Mouse (Mus musculus): ENCODE results near the gene Atg9b. TPM values are rescaled to one million over a fixed set of nuclear protein-coding genes. Genes with fewer than 3 reads are reported as not detected.

Gene Atg9b
- polyA plus RNA-seq, 1 experiment from 2014 or later, result 1.4 TPM

GRCm38 (mm10) chr5:24423129-24424003 is 31.4 kb upstream of the Atg9b start, which contains the start of the genes Cdk5 and Slc4a2:
TSS of gene Cdk5 (minus strand) at chr5:24423530.
TSS of gene Slc4a2 (plus strand) at chr5:24423837.
- Histone ChIP-seq H3K4me3 (peak within 1 kb of the TSS; percentile 81), H3K9ac (peak within 1 kb of the TSS; percentile 91), H3K4me1 (peaks cover 44% of the 10 kb centered on the region), H3K36me3 (peaks cover 37% of the 10 kb centered on the region), H3K9me3 (no peaks in the 10 kb centered on the region), H3K4me2 (peak within 1 kb of the TSS; percentile 96), H3K27ac (replicated peaks) (peak within 1 kb of the TSS; percentile 97), H3K27me3 (replicated peaks) (no peaks in the 10 kb centered on the region)
- under 1% methylated on average over 46 of the region's 46 CpGs for WGBS
- peak; percentile 89 for ATAC-seq (ENCODE audit: extremely low read depth, insufficient number of reproducible peaks, low FRiP score, low TSS enrichment)

GRCm38 (mm10) chr5:24420381-24420780 is 28.4 kb upstream of the Atg9b start:
- Histone ChIP-seq H3K4me2 (no peak overlapping the region), H3K9me3 (no peaks in the 10 kb centered on the region), H3K4me1 (peaks cover 24% of the 10 kb centered on the region), H3K9ac (no peak overlapping the region), H3K4me3 (no peak overlapping the region), H3K27ac (replicated peaks) (no peak overlapping the region), H3K36me3 (peaks cover 37% of the 10 kb centered on the region), H3K27me3 (replicated peaks) (0 out of 2 replicates have a peak, but pooled peaks cover under 1% of the 10 kb centered on the region)
- ATAC-seq (ENCODE audit: extremely low read depth, insufficient number of reproducible peaks, low FRiP score, low TSS enrichment), result no peak
- 81% methylated on average over 9 of the region's 9 CpGs for WGBS

DNA sequence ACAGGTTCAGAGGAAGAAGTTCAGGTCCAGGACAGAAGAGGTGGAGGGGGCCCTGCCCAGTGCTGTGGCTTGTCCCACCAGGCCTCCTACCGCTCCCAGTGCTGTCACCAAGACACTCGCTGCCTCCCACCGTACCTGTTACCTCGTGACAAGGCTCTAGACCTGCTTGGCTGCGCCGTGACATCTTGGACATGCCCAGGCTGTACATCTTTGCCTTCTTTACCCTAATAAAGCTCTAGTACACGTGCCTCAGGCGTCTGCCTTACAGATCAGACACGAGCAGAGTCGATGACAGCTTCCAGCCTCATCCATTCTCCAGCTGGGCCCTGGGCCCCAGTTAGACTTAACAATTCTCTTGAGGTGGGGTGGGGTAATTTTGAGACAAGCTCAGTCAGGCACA is 25.6 kb upstream of the Atg9b start:
- Histone ChIP-seq H3K9ac (no peak overlapping the region), H3K4me3 (no peak overlapping the region), H3K4me2 (no peak overlapping the region), H3K27me3 (replicated peaks) (peaks cover 18% of the 10 kb centered on the region), H3K4me1 (peaks cover 14% of the 10 kb centered on the region), H3K27ac (replicated peaks) (no peak overlapping the region), H3K36me3 (peaks cover 37% of the 10 kb centered on the region), H3K9me3 (no peaks in the 10 kb centered on the region)
- WGBS, result 76% methylated on average over 10 of the region's 10 CpGs
- no peak for ATAC-seq (ENCODE audit: extremely low read depth, insufficient number of reproducible peaks, low FRiP score, low TSS enrichment)

GRCm38 (mm10) chr5:24416222-24416736 is 24.3 kb upstream of the Atg9b start:
- WGBS, result 2% methylated on average over 21 of the region's 21 CpGs
- H3K27me3 ChIP-seq (replicated peaks), result peaks cover 18% of the 10 kb centered on the region
- H3K9ac ChIP-seq, result no peak overlapping the region
- no peak overlapping the region for H3K4me3 ChIP-seq
- no peaks in the 10 kb centered on the region for H3K9me3 ChIP-seq
- H3K4me2 ChIP-seq, result peak overlapping the region; percentile 39
- no peak overlapping the region for H3K27ac ChIP-seq (replicated peaks)
- peaks cover 11% of the 10 kb centered on the region for H3K4me1 ChIP-seq
- peaks cover 28% of the 10 kb centered on the region for H3K36me3 ChIP-seq
- ATAC-seq (ENCODE audit: extremely low read depth, insufficient number of reproducible peaks, low FRiP score, low TSS enrichment), result peak; percentile 25

- 74% methylated on average over 13 of the region's 13 CpGs for WGBS
- Histone ChIP-seq H3K9me3 (no peaks in the 10 kb centered on the region), H3K36me3 (peaks cover 17% of the 10 kb centered on the region), H3K4me3 (no peak overlapping the region), H3K9ac (no peak overlapping the region), H3K4me1 (peaks cover 11% of the 10 kb centered on the region), H3K27me3 (replicated peaks) (peaks cover 18% of the 10 kb centered on the region), H3K27ac (replicated peaks) (no peak overlapping the region), H3K4me2 (no peak overlapping the region)
- no peak for ATAC-seq (ENCODE audit: extremely low read depth, insufficient number of reproducible peaks, low FRiP score, low TSS enrichment)
Observed at GRCm38 (mm10) chr5:24413938-24414337, 22.0 kb upstream of the Atg9b start.

DNA sequence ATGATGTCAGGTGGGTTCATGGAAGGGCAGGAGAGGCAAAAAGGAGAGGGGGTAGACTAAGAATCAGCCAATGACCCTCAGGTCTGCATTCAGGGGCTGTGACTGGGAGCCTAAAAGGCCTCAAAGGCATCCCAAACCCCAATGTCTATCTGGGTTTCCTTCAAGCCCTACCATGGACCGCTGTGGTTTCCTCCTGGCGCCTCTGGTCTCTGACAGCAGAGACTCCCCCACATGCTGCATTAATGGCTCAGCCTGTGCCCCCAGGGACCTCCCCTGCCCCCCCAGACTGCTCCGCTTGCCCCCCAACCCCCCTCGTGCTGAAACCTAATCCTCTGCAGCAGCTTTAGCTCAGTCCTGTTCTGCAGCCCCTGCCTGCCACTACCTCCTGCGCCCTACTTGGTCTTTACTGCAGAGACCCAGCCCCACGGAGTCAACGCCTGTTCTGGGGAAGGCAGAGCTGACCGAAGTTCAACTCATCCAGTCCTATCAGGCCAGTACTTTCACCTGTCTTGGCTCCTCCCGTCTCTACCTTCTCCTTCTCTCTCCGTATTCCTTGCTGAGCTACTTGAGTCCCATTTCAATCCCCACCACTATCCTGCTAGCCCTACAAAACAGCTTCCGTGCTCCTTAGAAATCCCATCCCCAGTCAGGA is 21.2 kb upstream of the Atg9b start, which contains the start of gene Asic3:
Gene Asic3, plus strand, starts transcription at position 351 of the 652 bp plus-strand sequence.
- H3K4me2 ChIP-seq, result no peak within 1 kb of the TSS
- no peak within 1 kb of the TSS for H3K27ac ChIP-seq (replicated peaks)
- WGBS, result 36% methylated on average over 11 of the region's 11 CpGs
- no peak within 1 kb of the TSS for H3K4me3 ChIP-seq
- H3K4me1 ChIP-seq, result peaks cover 11% of the 10 kb centered on the region
- H3K9me3 ChIP-seq, result no peaks in the 10 kb centered on the region
- peaks cover 18% of the 10 kb centered on the region for H3K27me3 ChIP-seq (replicated peaks)
- ATAC-seq (ENCODE audit: extremely low read depth, insufficient number of reproducible peaks, low FRiP score, low TSS enrichment), result no peak
- H3K36me3 ChIP-seq, result peaks cover 18% of the 10 kb centered on the region
- H3K9ac ChIP-seq, result no peak within 1 kb of the TSS

DNA sequence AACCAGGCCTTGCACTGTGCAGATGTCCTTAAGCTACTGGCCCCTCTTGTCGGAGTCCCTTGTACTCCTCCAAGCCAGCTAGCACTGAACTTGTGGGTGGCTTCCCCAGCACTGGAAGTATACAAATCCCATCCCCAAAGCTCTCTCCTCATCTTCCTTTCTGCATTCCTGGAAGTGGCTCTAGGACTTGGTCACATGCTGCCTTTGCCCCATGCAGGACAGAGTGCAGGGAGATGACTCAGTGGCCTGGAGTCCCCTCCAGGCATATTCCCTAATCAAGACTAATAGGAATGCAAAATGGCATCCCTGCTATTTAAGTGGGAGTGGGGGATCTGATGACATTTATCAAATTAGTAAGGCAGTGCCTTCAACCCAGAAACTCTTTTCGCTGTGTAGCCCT is 20.1 kb upstream of the Atg9b start:
- H3K4me2 ChIP-seq, result no peak overlapping the region
- H3K4me3 ChIP-seq, result no peak overlapping the region
- H3K27me3 ChIP-seq (replicated peaks), result peaks cover 18% of the 10 kb centered on the region
- no peak overlapping the region for H3K9ac ChIP-seq
- H3K9me3 ChIP-seq, result no peaks in the 10 kb centered on the region
- no peak overlapping the region for H3K27ac ChIP-seq (replicated peaks)
- H3K36me3 ChIP-seq, result peaks cover 29% of the 10 kb centered on the region
- WGBS, result 70% methylated on average over 2 of the region's 2 CpGs
- peaks cover 11% of the 10 kb centered on the region for H3K4me1 ChIP-seq
- no peak for ATAC-seq (ENCODE audit: extremely low read depth, insufficient number of reproducible peaks, low FRiP score, low TSS enrichment)

DNA sequence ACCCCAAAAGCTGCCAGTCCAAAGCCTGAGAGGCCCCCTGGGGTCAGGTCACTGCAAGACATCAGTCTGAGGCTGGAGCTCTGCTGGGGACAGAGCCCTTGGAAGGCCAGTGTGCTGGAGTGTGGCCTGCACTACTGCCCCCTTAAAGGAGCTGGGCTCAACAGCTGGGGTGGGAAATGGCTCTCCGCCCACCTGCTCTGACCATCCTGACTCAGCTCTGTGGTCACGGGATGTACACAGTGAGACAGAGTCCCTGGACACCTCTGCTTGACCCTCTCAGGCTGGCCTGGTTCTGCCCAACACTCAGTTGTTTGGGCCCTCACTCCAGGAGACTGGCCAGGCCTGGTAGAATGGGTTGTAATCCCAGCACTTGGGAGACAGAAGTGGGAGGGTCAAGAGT is 17.5 kb upstream of the Atg9b start:
- H3K4me1 ChIP-seq, result peaks cover 4% of the 10 kb centered on the region; the same call in 1 of the 2 replicates
- no peak overlapping the region for H3K4me3 ChIP-seq
- WGBS, result 89% methylated on average over 2 of the region's 2 CpGs
- peaks cover 53% of the 10 kb centered on the region for H3K36me3 ChIP-seq
- H3K27ac ChIP-seq (replicated peaks), result no peak overlapping the region
- H3K27me3 ChIP-seq (replicated peaks), result peaks cover 9% of the 10 kb centered on the region
- no peak for ATAC-seq (ENCODE audit: extremely low read depth, insufficient number of reproducible peaks, low FRiP score, low TSS enrichment)
- H3K9ac ChIP-seq, result no peak overlapping the region
- H3K9me3 ChIP-seq, result no peaks in the 10 kb centered on the region
- H3K4me2 ChIP-seq, result no peak overlapping the region

DNA sequence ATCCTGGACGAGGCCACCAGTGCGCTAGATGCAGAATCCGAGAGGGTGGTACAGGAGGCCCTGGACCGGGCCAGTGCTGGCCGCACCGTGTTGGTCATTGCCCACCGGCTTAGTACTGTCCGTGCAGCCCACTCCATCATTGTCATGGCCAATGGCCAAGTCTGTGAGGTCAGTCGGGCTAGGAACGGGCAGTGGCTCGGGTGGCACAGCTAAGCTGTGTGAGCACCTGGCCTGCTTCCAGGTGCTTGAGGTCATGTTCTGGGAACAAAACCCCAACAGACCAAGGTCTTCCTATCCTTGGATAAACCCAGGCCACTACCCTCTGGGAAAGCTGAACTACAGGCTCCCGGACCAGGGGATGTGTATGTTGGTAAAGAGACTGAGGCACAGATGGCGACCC is 16.7 kb upstream of the Atg9b start:
- Histone ChIP-seq H3K36me3 (peaks cover 62% of the 10 kb centered on the region), H3K4me3 (no peak overlapping the region), H3K27me3 (replicated peaks) (peaks cover 2% of the 10 kb centered on the region), H3K4me2 (no peak overlapping the region), H3K4me1 (peaks cover 4% of the 10 kb centered on the region; the same call in 1 of the 2 replicates), H3K9ac (no peak overlapping the region), H3K27ac (replicated peaks) (no peak overlapping the region), H3K9me3 (no peaks in the 10 kb centered on the region)
- 83% methylated on average over 13 of the region's 13 CpGs for WGBS
- ATAC-seq (ENCODE audit: extremely low read depth, insufficient number of reproducible peaks, low FRiP score, low TSS enrichment), result no peak

DNA sequence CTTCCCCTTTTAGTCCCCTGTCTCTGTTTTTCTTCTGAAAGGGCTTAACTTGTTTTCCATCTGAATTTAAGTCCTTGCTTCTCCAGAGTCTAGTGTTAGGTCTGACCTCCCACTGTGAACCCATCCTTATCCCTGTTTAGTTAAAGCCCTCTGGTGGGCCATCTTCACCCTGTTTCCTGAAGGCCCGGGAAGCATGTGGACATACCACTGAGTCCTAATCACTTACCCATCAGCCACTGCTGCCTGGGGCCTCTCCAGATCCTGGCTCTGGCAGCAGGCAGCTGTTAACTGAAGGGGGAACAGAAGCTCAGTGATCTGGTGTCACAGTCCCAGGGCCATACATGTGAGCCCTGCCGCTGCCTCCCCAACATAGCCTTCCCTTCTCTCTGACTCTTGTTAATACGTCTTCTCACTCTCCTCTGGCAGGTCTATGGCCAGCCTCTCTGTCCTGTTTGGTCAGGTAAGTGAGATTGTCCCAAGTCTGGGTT is 13.5 kb upstream of the Atg9b start:
- Histone ChIP-seq H3K27ac (replicated peaks) (no peak overlapping the region), H3K4me1 (no peaks in the 10 kb centered on the region), H3K4me3 (no peak overlapping the region), H3K9me3 (no peaks in the 10 kb centered on the region), H3K4me2 (no peak overlapping the region), H3K9ac (no peak overlapping the region), H3K36me3 (peaks cover 92% of the 10 kb centered on the region), H3K27me3 (replicated peaks) (no peaks in the 10 kb centered on the region)
- WGBS, result 53% methylated on average over 3 of the region's 3 CpGs
- ATAC-seq (ENCODE audit: extremely low read depth, insufficient number of reproducible peaks, low FRiP score, low TSS enrichment), result no peak

GRCm38 (mm10) chr5:24404594-24405360 is 12.8 kb upstream of the Atg9b start:
- H3K4me2 ChIP-seq, result no peak overlapping the region
- H3K36me3 ChIP-seq, result peaks cover 96% of the 10 kb centered on the region
- WGBS, result 77% methylated on average over 6 of the region's 6 CpGs
- H3K27me3 ChIP-seq (replicated peaks), result no peaks in the 10 kb centered on the region
- H3K4me1 ChIP-seq, result no peaks in the 10 kb centered on the region
- no peak overlapping the region for H3K9ac ChIP-seq
- no peak for ATAC-seq (ENCODE audit: extremely low read depth, insufficient number of reproducible peaks, low FRiP score, low TSS enrichment)
- H3K27ac ChIP-seq (replicated peaks), result no peak overlapping the region
- no peak overlapping the region for H3K4me3 ChIP-seq
- H3K9me3 ChIP-seq, result no peaks in the 10 kb centered on the region
